Mouse (Mus musculus): ENCODE data around the gene Rap1gap2. TPM values are rescaled to one million over a fixed set of nuclear protein-coding genes. Genes with fewer than 3 reads are reported as not detected.
A peak's percentile ranks its signal among the peaks of the same experiment; 100 is the strongest.

Rap1gap2 gene
- polyA plus RNA-seq, 1 experiment from 2014 or later = 9.2 TPM

GRCm38 (mm10) chr11:74531725-74532124 is 79.0 kb downstream of the Rap1gap2 start:
- H3K9me3 ChIP-seq (ENCODE audit: control insufficient read depth, low read length) = no peaks in the 10 kb centered on the region
- no peaks in the 10 kb centered on the region for H3K27me3 ChIP-seq (ENCODE audit: control insufficient read depth, insufficient read depth, low read length)
- 24% methylated on average over 3 of the region's 3 CpGs for whole genome bisulfite sequencing
- no peak for ATAC-seq (ENCODE audit: low FRiP score, low TSS enrichment)
- no peak overlapping the region for H3K27ac ChIP-seq (replicated peaks; ENCODE audit: low read depth, low read length)
- H3K4me2 ChIP-seq (ENCODE audit: low read length) = no peak overlapping the region
- DNase-seq = no peak
- H3K4me1 ChIP-seq (ENCODE audit: control insufficient read depth, insufficient read depth, low read length) = 0 out of 2 replicates have a peak, but pooled peaks cover 4% of the 10 kb centered on the region
- H3K36me3 ChIP-seq (ENCODE audit: control insufficient read depth, insufficient read depth, low read length) = no peaks in the 10 kb centered on the region
- no peak overlapping the region for H3K4me3 ChIP-seq (replicated peaks; ENCODE audit: low read depth, low read length)
- no peak overlapping the region for H3K9ac ChIP-seq (replicated peaks; ENCODE audit: low read length)

DNA sequence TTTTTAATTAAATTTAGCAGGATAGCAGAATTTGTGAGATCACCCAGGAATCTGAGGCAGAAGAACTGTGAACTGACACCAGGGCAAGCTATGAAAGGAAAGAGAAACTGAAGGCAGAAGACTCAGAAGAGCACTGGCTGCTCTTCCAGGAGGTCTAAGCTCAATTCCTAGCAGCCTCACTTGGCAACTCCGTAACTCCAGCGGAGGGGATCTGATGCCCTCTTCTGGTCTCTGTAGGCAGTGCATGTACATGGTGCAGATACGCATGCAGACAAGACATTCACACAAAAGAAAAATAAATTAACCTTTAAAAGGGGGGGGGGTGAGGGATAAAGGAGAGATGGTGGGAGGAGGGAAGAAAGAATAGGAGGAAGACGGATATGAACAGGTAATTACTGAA is 80.9 kb downstream of the Rap1gap2 start:
- Histone ChIP-seq H3K36me3 (ENCODE audit: control insufficient read depth, insufficient read depth, low read length) (no peaks in the 10 kb centered on the region), H3K9ac (replicated peaks; ENCODE audit: low read length) (no peak overlapping the region), H3K27me3 (ENCODE audit: control insufficient read depth, insufficient read depth, low read length) (no peaks in the 10 kb centered on the region; the same call in 1 of the 2 replicates), H3K4me3 (replicated peaks; ENCODE audit: low read depth, low read length) (no peak overlapping the region), H3K4me1 (ENCODE audit: control insufficient read depth, insufficient read depth, low read length) (0 out of 2 replicates have a peak, but pooled peaks cover 4% of the 10 kb centered on the region), H3K9me3 (ENCODE audit: control insufficient read depth, low read length) (no peaks in the 10 kb centered on the region), H3K27ac (replicated peaks; ENCODE audit: low read depth, low read length) (no peak overlapping the region), H3K4me2 (ENCODE audit: low read length) (no peak overlapping the region)
- ATAC-seq (ENCODE audit: low FRiP score, low TSS enrichment) = no peak
- WGBS = 57% methylated on average over 4 of the region's 4 CpGs
- peak; percentile 58 for DNase-seq

- peak; percentile 21 for DNase-seq
- peaks cover 17% of the 10 kb centered on the region; the same call in 1 of the 2 replicates for H3K27me3 ChIP-seq (ENCODE audit: control insufficient read depth, insufficient read depth, low read length)
- WGBS = 57% methylated on average over 7 of the region's 7 CpGs
- H3K4me2 ChIP-seq (ENCODE audit: low read length) = no peak overlapping the region
- H3K4me3 ChIP-seq (replicated peaks; ENCODE audit: low read depth, low read length) = no peak overlapping the region
- no peak overlapping the region for H3K27ac ChIP-seq (replicated peaks; ENCODE audit: low read depth, low read length)
- H3K9me3 ChIP-seq (ENCODE audit: control insufficient read depth, low read length) = no peaks in the 10 kb centered on the region
- H3K9ac ChIP-seq (replicated peaks; ENCODE audit: low read length) = no peak overlapping the region
- peaks cover 15% of the 10 kb centered on the region for H3K4me1 ChIP-seq (ENCODE audit: control insufficient read depth, insufficient read depth, low read length)
- no peak for ATAC-seq (ENCODE audit: low FRiP score, low TSS enrichment)
- no peaks in the 10 kb centered on the region for H3K36me3 ChIP-seq (ENCODE audit: control insufficient read depth, insufficient read depth, low read length)
Measured at GRCm38 (mm10) chr11:74527555-74527954, 83.2 kb downstream of the Rap1gap2 start.

GRCm38 (mm10) chr11:74526180-74527158 is 84.2 kb downstream of the Rap1gap2 start:
- Histone ChIP-seq H3K9me3 (ENCODE audit: control insufficient read depth, low read length) (no peaks in the 10 kb centered on the region), H3K4me2 (ENCODE audit: low read length) (peak overlapping the region; percentile 7; the same call in 1 of the 2 replicates)
- DNase-seq = peak; percentile 53

DNA sequence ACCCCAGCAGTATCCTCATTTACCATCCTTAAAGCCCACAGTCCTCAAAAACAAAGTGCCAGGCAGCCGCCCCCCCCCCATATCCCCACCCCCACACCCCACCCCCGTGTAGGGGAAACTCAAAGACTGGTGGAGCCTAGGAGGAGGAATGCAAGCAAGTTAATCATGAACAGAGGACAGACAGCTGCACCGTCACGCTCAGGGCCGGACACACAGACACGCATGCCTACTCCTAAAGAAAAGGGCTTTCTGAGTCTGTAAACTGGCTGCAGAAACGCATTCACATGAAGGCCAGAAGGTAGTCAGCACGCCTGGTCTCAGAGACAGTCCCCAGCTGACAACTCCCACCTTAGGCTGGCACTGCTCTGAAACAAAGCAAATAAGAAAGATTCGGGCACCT is 85.1 kb downstream of the Rap1gap2 start:
- DNase-seq (no peak), ATAC-seq (ENCODE audit: low FRiP score, low TSS enrichment) (no peak)
- Histone ChIP-seq H3K4me2 (ENCODE audit: low read length) (no peak overlapping the region), H3K36me3 (ENCODE audit: control insufficient read depth, insufficient read depth, low read length) (no peaks in the 10 kb centered on the region), H3K9me3 (ENCODE audit: control insufficient read depth, low read length) (no peaks in the 10 kb centered on the region), H3K27ac (replicated peaks; ENCODE audit: low read depth, low read length) (no peak overlapping the region), H3K27me3 (ENCODE audit: control insufficient read depth, insufficient read depth, low read length) (peaks cover 20% of the 10 kb centered on the region; the same call in 1 of the 2 replicates), H3K4me3 (replicated peaks; ENCODE audit: low read depth, low read length) (no peak overlapping the region), H3K9ac (replicated peaks; ENCODE audit: low read length) (no peak overlapping the region), H3K4me1 (ENCODE audit: control insufficient read depth, insufficient read depth, low read length) (peaks cover 21% of the 10 kb centered on the region)
- WGBS = 34% methylated on average over 9 of the region's 9 CpGs

More at GRCm38 (mm10) chr11:74526180-74527158, 84.2 kb downstream of the Rap1gap2 start:
- H3K36me3 ChIP-seq (ENCODE audit: control insufficient read depth, insufficient read depth, low read length) = no peaks in the 10 kb centered on the region
- WGBS = 19% methylated on average over 18 of the region's 18 CpGs
- H3K4me1 ChIP-seq (ENCODE audit: control insufficient read depth, insufficient read depth, low read length) = peaks cover 18% of the 10 kb centered on the region
- no peak overlapping the region for H3K9ac ChIP-seq (replicated peaks; ENCODE audit: low read length)
- no peak overlapping the region for H3K27ac ChIP-seq (replicated peaks; ENCODE audit: low read depth, low read length)
- H3K27me3 ChIP-seq (ENCODE audit: control insufficient read depth, insufficient read depth, low read length) = peaks cover 17% of the 10 kb centered on the region; the same call in 1 of the 2 replicates
- no peak for ATAC-seq (ENCODE audit: low FRiP score, low TSS enrichment)
- no peak overlapping the region for H3K4me3 ChIP-seq (replicated peaks; ENCODE audit: low read depth, low read length)

DNA sequence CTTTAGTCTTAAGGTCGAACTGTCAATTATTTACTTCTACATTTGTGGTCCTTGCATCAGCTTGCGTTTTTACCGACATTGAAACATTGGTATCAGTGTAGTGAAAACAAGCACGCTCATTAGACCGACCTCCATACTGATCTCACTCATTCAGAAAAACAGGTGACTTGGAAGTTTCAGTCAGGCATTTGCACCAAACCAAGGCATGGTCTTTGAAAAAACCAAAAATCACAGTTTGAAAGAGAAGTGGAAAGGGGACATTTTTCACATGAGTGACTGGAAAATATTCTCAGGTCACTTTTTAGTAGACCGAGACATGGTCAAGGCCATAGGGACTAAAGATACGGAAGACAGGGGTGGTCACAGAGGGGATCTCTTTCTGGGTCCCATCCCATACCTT is 85.5 kb downstream of the Rap1gap2 start:
- Histone ChIP-seq H3K27me3 (ENCODE audit: control insufficient read depth, insufficient read depth, low read length) (peaks cover 23% of the 10 kb centered on the region; the same call in 1 of the 2 replicates), H3K36me3 (ENCODE audit: control insufficient read depth, insufficient read depth, low read length) (no peaks in the 10 kb centered on the region), H3K9ac (replicated peaks; ENCODE audit: low read length) (no peak overlapping the region), H3K4me3 (replicated peaks; ENCODE audit: low read depth, low read length) (no peak overlapping the region), H3K27ac (replicated peaks; ENCODE audit: low read depth, low read length) (no peak overlapping the region), H3K4me2 (ENCODE audit: low read length) (no peak overlapping the region), H3K4me1 (ENCODE audit: control insufficient read depth, insufficient read depth, low read length) (peaks cover 21% of the 10 kb centered on the region), H3K9me3 (ENCODE audit: control insufficient read depth, low read length) (no peaks in the 10 kb centered on the region)
- 90% methylated on average over 7 of the region's 7 CpGs for WGBS
- DNase-seq (no peak), ATAC-seq (ENCODE audit: low FRiP score, low TSS enrichment) (no peak)

DNA sequence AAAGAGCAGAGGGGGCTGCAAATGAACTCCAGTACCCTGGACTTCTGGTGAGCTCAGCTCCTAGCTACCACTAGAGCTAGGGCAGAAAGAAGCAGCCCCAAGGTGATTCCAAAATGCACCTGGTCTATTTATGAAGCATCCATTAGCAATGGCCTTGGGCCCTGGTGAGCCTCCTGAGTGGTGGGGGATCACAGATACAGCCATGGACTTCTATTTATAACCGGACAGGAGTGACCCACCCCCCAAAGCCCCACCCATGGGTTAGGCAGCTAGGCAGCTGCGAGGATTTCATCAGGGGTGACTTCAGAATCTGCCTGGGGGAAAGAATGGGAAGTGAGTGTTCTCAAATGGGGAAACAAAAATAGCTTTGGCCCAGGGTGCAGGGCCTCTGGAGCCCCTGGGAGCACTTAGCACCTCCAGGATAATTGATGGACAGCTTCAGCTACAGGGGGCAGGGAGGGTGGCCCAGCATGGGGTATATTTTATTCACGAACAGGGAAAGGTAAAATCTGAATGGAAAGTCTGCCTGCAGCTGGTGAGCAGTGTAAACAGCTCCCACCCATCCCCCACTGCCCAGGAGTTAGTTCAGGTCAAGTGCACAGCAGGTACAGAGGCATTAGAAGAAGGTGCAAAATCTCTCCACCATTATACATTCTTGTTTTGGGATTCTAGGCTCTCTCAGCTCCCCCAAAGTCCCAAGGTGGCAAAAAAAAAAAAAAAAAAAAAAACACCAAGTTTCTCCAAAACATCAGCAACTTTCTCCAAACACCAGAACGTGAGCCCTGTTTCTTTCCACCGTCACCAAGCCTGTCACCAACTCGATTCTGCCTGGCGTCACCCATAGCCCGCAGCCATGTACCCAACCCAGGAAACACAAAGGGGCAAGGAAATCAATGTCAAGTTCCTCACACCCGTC is 86.4 kb downstream of the Rap1gap2 start:
- no peak for DNase-seq
- no peaks in the 10 kb centered on the region for H3K9me3 ChIP-seq (ENCODE audit: control insufficient read depth, low read length)
- no peak overlapping the region for H3K9ac ChIP-seq (replicated peaks; ENCODE audit: low read length)
- no peak for ATAC-seq (ENCODE audit: low FRiP score, low TSS enrichment)
- peaks cover 21% of the 10 kb centered on the region for H3K4me1 ChIP-seq (ENCODE audit: control insufficient read depth, insufficient read depth, low read length)
- no peaks in the 10 kb centered on the region for H3K36me3 ChIP-seq (ENCODE audit: control insufficient read depth, insufficient read depth, low read length)
- no peak overlapping the region for H3K4me3 ChIP-seq (replicated peaks; ENCODE audit: low read depth, low read length)
- H3K4me2 ChIP-seq (ENCODE audit: low read length) = no peak overlapping the region
- H3K27ac ChIP-seq (replicated peaks; ENCODE audit: low read depth, low read length) = no peak overlapping the region
- 53% methylated on average over 9 of the region's 9 CpGs for WGBS
- peaks cover 23% of the 10 kb centered on the region; the same call in 1 of the 2 replicates for H3K27me3 ChIP-seq (ENCODE audit: control insufficient read depth, insufficient read depth, low read length)

DNA sequence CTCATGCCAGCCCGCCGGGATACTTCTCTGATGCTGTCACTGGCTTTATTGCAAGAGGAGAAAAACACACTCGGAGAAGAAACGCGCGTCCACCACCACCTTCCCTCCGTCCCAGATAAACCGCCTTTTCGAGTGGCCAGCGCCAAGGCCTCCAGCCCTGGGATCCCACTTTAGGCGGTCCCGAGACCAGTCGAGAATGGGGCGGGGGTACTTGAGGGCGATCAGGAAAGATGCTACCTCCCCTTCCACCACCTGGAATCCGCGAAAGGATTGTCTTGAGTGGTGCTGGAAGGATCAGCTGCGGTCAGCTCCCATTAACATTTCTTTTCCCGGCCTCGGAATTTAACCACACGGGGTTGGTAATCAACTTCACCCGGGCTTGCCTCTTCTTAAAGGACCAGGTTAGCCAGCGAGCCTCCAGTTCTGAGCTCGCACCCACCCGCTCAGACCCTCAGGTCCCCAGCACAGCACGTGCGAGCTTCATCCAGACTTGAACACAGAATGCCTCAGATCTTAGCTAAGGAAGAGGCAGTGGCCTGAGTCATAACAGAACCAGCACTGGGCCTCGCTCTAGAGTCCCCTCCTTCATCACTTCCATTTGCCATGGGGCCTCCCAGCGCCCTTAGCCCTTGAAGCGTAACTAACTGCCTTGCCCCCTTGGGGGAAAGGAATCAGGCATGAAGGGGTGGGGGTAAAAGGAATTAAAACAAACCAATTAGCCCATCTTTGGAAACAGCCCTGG is 87.3 kb downstream of the Rap1gap2 start:
- Histone ChIP-seq H3K27ac (replicated peaks; ENCODE audit: low read depth, low read length) (no peak overlapping the region), H3K4me2 (ENCODE audit: low read length) (peak overlapping the region; percentile 99), H3K9ac (replicated peaks; ENCODE audit: low read length) (peak overlapping the region; percentile 71; the same call in 1 of the 2 replicates), H3K27me3 (ENCODE audit: control insufficient read depth, insufficient read depth, low read length) (peaks cover 23% of the 10 kb centered on the region; the same call in 1 of the 2 replicates), H3K36me3 (ENCODE audit: control insufficient read depth, insufficient read depth, low read length) (no peaks in the 10 kb centered on the region), H3K4me3 (replicated peaks; ENCODE audit: low read depth, low read length) (peak overlapping the region; percentile 61), H3K4me1 (ENCODE audit: control insufficient read depth, insufficient read depth, low read length) (peaks cover 21% of the 10 kb centered on the region), H3K9me3 (ENCODE audit: control insufficient read depth, low read length) (no peaks in the 10 kb centered on the region)
- 3% methylated on average over 30 of the region's 30 CpGs for WGBS
- no peak for ATAC-seq (ENCODE audit: low FRiP score, low TSS enrichment)
- no peak for DNase-seq
